Mouse (Mus musculus) embryo, embryonic 10 days (tissue): ENCODE data around the gene Cerk.

ENCODE experiments used
- DNase-seq: peaks from one replicate; pipeline ENCODE4 v3.0.0-alpha.2; 2015; ENCODE audit warnings: low spot score

The Cerk gene

DNA sequence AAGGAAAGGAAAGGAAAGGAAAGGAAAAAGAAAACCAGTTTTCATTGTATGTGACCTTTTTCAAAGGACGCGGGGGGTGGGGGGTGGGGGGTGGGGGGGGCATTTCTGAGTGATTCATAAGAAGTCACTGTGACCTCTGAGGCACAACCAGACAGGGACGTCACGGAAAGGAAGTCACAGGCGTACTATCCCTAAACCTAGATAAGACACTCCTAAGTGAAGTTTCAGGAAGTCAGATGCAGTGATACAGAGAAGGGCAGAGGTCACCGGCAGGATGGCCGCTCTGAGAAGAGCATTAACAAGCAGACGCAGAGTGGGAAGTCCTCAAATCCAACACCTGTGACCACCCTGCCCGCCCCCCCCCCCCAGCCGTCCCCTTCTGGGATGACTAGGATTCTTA is 25.0 kb downstream of the Cerk start:
- DNase-seq, result no peak

- no peak for DNase-seq
Observed at GRCm38 (mm10) chr15:86159719-86160118, 26.2 kb downstream of the Cerk start.

DNA sequence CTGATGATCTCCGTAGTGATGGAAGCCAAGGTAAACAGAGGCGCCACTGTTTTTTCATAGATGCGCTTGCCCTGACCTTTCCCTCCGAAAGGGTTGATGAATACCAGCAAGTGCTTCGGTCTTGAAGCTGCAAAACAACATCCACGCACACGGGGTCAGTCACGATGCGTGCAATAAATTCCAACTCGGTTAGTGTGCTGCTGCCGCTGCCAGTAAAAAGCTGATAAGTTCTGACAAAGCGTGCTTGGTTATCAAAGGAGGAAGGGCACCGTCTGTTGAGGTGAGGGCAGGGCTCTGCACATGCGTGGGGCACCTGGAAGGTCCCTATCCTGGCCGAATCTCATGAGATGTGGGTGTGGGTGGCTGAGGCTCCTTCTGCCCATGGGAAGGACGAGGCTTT is 26.8 kb downstream of the Cerk start:
- DNase-seq, result no peak

DNA sequence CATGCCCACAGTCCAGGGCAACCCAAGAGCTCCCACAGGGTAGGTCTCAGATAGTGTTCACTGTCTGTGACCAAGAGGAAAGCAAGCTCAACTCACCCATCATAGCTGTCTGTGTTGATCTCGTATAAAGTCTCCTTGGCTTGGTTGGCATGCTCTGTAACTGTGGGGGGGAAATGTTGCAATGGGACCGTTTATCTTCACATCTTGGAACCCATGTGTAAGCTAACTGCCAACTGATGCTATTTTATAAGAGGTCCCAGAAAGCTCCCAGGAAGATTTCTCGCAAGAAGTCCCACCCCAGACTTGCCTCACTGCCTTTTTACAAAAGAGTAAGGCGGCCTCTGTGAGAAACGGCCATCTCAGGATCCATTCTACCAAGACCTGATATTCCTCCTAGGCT is 29.4 kb downstream of the Cerk start:
- no peak for DNase-seq

DNA sequence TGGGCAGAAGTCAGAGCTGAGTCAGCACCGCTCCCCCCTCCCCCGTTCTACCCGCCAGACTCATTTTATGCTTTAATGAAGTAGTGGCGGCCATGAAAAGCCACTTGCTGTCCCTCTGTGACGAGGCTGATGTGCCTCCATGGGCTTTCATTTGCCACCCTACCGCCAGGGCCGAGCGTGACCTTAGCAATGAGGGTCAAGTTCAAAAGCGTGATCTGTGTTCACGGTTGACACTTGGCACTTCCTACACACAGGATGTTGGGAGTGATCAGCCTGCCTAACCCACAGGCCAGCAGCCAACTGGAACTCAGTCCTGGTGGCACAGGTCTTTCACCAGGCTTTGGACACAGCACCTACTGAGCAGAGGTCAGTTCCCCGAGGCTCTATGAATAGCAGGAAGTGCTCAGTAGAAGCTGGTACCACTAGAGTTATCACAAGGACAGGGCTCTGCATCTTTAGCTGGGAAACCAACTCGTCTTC is 32.4 kb downstream of the Cerk start:
- DNase-seq, result no peak

GRCm38 (mm10) chr15:86150593-86150992 is 35.3 kb downstream of the Cerk start:
- DNase-seq, result no peak

- DNase-seq, result no peak
Observed at GRCm38 (mm10) chr15:86146922-86147321, 39.0 kb downstream of the Cerk start.

- no peak for DNase-seq
Observed at GRCm38 (mm10) chr15:86145046-86145445, 40.9 kb downstream of the Cerk start.

DNA sequence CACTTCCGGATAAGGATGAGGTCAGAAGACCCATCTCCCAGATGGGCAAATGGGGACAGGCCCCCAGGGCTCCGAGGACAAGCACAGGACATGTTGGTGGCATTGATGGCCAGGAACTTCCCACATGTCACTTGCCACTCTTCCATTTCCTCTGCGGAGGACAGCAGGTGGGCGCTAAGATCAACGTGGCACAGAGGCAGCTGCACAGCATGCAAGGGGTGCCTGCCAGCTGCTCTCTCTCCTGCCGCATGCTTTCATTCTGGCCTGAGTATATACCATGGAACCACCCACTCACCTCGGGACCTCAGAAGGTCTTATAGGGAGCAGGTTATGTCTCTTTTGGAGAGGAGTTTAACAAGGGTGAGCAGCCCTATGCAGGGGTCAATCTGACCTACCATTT is 41.4 kb downstream of the Cerk start:
- no peak for DNase-seq

DNA sequence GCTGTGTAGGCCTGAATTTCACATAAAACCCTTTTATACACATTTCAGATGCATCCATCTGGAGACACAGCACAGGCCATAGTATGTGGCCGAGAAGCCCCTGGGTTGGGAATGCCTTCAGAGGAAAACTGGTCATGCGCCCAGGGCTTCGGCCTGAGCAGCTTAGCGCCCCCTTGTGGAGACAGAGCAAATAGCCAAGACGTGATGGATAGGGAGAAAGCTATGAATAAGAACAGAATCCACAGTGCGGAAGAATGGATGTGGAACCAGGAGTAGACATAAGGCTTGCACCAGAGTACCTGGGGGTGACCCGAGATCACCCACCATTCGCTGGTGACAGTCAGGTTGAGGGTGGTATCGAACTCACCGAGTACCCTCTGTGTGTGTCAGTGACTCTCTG is 45.6 kb downstream of the Cerk start:
- peak; percentile 88 for DNase-seq

GRCm38 (mm10) chr15:86137638-86138037 is 48.3 kb downstream of the Cerk start:
- DNase-seq, result peak; percentile 30

DNA sequence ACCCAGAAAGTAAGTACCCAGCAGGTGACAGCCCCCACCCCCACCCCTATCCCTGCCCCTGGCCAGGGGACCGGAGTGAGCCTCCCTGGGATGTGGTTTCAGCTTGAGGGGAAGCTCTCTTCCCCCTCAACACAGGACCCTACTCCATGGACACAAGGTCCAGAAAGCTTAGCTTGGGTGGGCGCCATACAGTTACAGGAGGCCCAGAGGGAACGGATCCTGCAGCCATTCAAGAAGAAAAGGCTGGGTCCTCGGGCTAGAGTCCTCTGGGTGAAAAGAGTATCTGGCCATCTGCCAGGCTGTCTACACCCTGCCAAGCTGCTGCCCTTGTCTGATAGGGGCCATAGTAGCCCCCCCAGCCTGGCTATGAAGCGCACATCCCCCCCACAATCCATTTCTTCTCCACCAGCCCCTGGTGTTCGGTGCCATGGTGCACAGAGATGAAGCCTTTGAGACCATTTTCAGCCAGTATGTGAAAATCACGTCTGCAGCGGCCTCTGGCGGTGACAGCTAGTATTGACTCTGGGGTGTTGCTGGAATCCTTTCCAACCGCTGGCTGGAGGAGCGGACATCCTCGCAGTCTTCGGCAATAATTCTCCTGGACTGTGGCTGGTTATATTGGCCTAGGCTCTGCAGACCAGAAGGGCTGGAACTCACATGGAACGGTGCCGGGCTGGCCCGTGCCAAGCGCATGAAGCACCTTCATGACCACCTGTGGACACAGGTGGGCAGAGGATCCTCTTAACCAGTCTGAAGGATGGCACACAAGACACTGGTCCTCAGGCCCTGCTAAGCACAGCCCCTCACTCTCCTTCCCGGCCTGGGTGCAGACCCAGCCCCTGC is 50.8 kb downstream of the Cerk start:
- DNase-seq, result peak; percentile 90

DNA sequence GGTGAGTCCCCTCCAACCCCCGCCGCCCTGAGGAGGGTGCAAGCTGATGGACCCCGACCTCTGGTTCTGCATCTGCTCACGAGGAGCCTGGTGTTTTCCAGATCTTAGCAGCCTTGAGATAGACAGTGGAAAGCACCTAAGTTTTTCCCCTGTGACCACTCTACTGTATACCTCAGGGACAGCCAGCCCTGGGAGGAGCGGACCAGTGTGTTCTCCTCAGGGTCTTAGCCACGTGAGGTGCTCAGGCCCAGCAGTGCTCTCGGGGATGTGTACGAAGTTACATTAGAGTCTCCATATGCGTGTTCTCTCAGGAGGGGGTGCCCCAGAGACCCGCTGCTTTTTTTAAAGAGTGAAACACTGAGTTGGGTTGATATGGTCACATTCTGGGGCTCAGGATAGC is 55.3 kb downstream of the Cerk start:
- DNase-seq, result no peak

- DNase-seq, result no peak
Observed at GRCm38 (mm10) chr15:86129036-86129435, 56.9 kb downstream of the Cerk start.

DNA sequence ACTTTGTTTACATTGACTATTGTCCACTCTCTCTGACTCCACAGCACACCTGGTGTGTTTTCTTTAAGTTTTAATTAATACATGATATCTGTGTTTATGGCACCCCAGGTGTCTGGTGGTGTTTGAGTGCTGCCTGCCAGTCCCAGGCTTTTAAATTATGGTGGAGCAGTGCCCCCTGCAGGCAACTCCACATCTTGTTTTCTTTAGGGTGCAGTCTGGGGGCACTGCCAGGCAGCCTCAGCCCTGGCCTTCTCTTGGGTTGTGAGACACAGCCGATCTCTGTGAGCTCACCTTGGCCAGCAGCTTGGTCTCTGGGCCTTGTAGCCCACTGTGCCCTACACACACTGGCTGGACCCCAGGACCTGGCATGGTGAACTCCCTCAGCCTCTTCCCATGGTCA is 61.6 kb downstream of the Cerk start:
- DNase-seq, result peak; percentile 49

DNA sequence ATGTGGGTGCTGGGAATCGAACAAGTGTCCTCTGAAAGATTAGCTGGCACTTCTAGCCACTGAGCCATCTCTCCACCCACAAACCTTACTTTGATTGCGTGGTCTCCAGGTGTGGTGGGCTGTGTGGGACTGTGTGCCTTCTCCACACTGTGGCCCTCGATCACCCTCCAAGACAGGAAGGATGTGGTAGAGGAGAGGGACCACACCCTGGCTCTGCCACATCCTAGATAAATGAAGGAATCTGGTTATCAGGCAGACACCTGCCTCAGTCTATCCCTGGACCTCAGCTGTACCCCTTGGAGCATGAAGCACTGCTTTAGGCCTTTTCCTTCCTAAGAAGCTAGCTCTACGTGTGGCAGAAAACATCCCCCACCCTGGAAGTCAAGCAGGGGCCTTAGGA is 62.5 kb downstream of the Cerk start:
- no peak for DNase-seq

GRCm38 (mm10) chr15:86122261-86122949 is 63.5 kb downstream of the Cerk start:
- DNase-seq, result no peak

- no peak for DNase-seq
Observed at GRCm38 (mm10) chr15:86119186-86119585, 66.8 kb downstream of the Cerk start.

DNA sequence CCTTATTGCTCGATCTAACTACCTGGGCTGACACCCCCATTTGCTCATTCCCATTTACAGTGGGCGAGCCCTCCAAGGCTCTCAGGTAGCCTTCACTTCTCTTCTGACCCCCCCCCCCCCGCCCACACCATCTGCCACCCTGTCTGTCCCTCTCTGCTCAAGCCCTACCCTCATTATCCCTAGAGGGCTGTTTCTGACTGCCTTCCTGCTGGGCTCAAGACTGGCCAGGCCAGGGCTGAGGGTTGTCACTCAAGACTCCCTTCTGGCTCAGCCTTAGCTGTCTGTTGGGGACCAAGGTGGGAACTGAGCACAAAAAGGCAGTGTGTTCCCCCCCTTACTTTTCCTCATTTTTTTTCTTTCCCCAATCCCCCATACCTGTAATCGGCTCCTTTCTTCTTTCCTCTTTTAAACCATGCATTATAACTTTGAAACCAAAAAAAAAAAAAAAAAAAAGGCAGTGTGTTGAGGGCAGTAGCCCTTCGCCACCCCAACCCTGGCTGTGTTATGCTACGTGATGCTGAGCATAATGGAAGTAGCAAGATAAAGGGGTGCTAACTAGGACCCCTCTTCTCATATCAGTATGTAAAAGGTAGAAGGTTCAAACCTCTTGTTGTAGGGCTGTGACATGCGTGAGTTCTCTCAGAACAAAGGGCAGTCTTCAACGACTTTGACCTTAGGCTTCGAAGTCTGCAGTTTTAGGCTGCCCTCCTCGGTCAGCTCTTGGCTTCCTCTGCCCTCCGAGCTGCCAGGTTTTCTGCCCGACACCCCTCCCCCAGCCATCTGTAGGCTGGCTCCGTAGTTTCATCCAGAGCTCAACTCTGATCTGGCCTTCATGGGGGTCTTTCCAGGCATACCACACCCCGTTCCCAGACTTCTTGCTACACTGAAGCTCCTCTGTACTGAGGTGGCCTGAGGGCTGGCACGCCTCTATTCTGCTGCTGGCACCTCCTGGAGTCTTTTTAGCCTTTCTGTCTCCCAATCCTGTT is 68.5 kb downstream of the Cerk start:
- no peak for DNase-seq

DNA sequence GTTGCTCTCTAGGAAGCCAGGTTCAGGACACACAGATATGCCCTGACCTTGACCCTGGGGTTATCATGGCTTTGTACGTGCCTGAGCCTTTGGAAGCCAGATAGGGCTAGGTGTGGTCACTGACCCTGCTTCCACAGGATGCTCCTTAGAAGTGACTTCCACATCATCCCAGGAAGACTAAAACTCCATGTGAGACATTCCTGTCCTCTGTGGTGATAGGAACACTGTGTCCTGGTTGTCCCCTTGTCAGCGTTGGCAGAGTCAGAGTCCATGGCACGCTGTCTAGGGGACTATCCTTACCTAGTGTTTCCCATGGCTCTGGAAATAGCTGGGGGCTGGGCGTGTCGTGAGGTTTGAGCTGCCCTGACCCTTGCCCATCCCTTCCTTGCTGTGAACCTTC is 69.5 kb downstream of the Cerk start:
- DNase-seq, result no peak

DNA sequence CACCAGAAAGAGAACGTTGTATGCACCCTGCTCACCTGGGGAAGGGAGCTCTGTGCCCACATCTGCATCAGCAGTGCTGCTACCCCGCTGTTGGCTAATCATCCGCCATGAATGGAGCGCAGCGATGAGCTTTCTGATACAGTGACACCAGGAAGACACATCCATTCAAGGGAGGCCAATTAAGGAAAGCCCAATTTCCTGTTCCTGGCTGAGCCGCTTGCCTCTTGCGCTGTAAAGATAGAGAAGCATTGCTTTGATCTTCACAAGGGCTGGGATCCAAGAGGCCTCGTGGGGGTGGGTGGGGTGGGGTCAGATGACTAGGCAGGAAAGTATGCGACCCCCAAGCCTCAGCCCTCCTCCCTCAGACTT is 72.6 kb downstream of the Cerk start:
- peak; percentile 56 for DNase-seq

DNA sequence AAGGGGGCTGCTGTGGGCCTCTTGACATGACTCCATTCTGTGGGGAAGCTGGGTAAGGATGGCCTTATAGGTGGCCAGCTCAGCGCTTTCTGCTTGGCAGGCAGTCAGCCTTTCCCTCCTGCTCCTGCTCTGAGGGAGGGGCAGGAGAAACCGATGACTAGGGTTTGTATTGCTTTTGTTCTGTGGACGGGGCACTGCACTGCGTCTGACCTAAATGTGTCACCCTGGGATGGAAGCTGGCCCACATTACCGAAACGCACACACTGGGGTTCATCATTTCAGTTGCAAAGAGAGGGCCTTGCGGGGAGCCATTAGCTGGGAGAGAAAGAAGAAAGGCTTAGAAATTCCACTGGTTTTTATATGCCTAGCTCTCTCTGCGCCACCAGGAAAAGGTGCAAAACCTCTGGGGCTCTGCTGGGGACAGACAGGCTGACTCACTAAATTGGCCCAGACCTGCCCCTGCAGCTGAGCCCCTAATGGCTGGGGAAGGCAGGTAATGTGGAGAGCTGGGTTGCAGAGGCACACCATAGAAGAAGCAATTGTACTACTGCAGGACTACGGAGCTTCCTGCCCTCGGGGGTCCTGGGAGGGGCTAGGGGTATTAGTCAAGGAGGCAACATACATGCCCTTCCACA is 73.1 kb downstream of the Cerk start:
- peak; percentile 38 for DNase-seq
